Mouse (Mus musculus) left cerebral cortex, adult 18-20 months (tissue): ENCODE data around the gene Scamp3. TPM values are rescaled to one million over a fixed set of nuclear protein-coding genes. Genes with fewer than 3 reads are reported as not detected.

Experiments used
- DNase-seq, 2 experiments: peaks; one replicate each; pipeline ENCODE4 v3.0.0; 2021 to 2022; ENCODE audit warnings: low spot score in 2 of 2, mixed read lengths in 1 of 2
- microRNA-seq, 2 experiments: library from miRNA; unstranded; fragments of <30 nt; microRNA quantifications; one replicate each; pipeline ENCODE4 v1.2.0; 2021
- total RNA-seq, 2 experiments: library from RNA; stranded (reverse); gene quantifications; 2 replicates each; pipeline ENCODE4 v1.2.3; 2021

Scamp3 gene
- total RNA-seq, 2 experiments from 2014 or later: 63.2 to 63.7 TPM

- no peak for DNase-seq
Observed at GRCm38 (mm10) chr3:89225321-89225815, 48.1 kb downstream of the Scamp3 start.

- no peak for DNase-seq
Observed at GRCm38 (mm10) chr3:89225918-89226317, 48.6 kb downstream of the Scamp3 start.

DNA sequence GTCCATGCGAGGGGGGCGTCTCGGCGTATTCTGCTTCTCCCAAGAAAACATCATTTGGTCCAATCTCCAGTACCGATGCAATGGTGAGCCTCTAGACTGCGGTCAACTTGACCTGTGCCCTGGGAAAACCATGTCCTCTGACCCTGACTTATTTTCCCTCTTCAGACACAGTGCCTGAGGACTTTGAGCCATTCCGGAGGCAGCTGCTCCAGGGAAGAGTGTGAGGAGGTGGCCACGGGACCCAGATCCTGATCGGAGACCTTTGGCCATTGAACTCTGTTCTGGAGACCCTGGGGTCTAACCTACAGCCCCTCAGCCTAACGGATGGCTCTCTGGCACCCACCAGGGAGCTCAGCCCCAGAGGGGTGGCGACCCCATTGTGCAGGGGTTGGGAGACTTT is 49.1 kb downstream of the Scamp3 start:
- DNase-seq: no peak

DNA sequence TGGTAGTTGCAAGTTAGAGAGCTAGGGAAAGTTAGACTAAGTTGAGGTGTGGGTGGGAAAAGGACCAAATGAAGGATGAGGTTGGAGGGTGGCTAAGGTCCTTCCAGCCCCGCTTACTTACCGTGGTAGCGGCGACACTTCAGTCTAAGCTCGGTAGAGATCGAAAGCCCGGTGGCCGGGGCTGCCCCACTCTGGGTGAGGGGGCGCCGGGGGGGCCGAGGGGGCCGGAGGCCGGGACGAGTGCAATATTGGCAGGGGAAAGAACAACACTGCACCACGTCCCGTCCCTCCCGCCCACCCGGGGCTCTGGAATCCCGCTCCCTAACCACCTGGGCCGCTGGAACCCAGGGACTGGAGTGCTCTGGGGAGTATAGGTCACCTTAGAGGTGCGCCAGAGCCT is 49.6 kb downstream of the Scamp3 start, which contains the start of gene Mtx1:
TSS of gene Mtx1 (minus strand) at position 189 of the 400 bp plus-strand sequence.
- DNase-seq: no peak

GRCm38 (mm10) chr3:89227307-89228179 is 50.3 kb downstream of the Scamp3 start:
- DNase-seq: peak; percentile 86 to 93

DNA sequence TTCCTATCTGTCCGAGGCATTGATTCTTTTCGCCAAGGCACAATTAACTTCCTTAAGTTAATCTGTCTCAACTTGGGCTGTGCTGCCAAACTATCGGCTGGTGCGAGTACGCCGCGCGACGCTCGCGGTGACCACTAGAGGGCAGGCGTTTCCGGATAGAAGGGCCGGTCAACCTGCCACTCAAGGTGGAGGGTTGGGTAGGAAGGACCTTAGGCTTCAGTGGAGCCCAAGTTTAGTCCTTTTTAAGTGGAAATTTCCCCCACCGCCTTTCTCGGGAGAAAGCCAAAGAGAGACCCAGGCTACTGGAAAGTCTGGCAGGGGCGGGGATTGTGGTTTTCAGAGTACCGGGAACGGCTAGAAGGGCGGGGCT is 50.9 kb downstream of the Scamp3 start:
- DNase-seq: peak; percentile 85 to 87

DNA sequence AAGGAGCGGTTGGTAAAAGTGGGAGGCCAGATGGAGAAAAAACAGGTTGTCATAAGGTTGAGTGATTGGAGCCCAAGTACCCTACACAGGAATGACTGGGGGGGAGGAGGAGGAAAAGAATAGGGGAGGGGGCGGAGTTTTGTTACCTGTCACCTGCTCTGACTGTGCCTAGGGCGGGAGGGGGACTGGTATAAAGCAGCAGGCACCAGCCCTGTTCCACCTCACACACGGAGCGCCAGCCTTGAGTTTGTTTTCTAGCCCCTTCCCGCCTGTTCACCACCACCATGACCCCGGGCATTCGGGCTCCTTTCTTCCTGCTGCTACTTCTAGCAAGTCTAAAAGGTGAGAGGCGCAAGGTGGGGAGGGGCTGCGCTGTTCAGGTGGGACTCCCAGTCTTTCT is 51.6 kb downstream of the Scamp3 start, which contains the start of gene Muc1:
TSS of gene Muc1 (plus strand) at position 222 of the 400 bp plus-strand sequence.
- no peak for DNase-seq

GRCm38 (mm10) chr3:89229276-89229675 is 52.0 kb downstream of the Scamp3 start:
- no peak for DNase-seq

DNA sequence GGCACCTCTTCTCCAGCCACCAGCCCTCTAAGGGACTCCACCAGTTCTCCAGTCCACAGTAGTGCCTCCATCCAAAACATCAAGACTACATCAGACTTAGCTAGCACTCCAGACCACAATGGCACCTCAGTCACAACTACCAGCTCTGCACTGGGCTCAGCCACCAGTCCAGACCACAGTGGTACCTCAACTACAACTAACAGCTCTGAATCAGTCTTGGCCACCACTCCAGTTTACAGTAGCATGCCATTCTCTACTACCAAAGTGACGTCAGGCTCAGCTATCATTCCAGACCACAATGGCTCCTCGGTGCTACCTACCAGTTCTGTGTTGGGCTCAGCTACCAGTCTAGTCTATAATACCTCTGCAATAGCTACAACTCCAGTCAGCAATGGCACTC is 53.3 kb downstream of the Scamp3 start:
- DNase-seq: no peak

DNA sequence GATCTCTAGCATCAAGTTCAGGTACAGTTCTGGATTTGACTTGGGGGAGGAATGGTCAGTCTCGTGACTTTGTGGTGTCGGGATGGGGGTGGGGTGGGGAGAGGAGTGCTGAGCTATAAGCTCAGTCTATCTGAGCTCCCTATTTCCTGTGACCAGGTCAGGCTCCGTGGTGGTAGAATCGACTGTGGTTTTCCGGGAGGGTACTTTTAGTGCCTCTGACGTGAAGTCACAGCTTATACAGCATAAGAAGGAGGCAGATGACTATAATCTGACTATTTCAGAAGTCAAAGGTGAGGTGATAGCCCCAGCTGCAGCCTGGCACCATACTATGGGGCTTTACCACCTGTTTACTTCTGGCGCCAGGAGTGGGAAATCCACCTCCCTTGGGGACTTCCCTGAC is 54.1 kb downstream of the Scamp3 start:
- DNase-seq: no peak

DNA sequence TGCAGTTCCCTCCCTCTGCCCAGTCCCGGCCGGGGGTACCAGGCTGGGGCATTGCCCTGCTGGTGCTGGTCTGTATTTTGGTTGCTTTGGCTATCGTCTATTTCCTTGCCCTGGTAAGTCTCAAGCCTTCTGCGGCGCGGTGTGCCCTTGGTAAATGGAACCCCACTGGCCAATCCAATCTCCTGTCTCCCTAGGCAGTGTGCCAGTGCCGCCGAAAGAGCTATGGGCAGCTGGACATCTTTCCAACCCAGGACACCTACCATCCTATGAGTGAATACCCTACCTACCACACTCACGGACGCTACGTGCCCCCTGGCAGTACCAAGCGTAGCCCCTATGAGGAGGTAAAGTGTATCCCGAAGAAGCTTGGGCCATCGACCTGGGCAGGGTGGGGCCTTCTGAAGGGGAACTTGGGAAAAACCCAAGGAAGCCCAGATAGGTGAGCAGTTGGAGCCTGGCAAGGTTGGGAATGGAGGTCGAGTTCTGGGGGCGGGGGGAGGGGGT is 54.6 kb downstream of the Scamp3 start:
- DNase-seq: no peak

Small RNA genes lying within 50 kb of the gene (microRNA-seq; reads per million reads assigned to microRNA genes)
- 6,610 to 10,586 reads per million in 2 experiments for gene Mir92b

Other genes starting within 250 kb of the Scamp3 start
- 10 to 100 TPM; 90.9 to 92.2 TPM for gene Ash1l, start 226.9 kb upstream of the Scamp3 start, total RNA-seq
- gene Dap3, start 226.3 kb upstream of the Scamp3 start, total RNA-seq: 100 to 1,000 TPM in 1 of 2 experiments, 10 to 100 TPM in 1; 98.4 to 105 TPM
- gene Rusc1, start 84.2 kb upstream of the Scamp3 start, total RNA-seq: 100 to 1,000 TPM; 186 to 198 TPM
- not detected for gene Gm43738, start 76.4 kb upstream of the Scamp3 start, total RNA-seq
- 100 to 1,000 TPM; 110 to 111 TPM for gene Fdps, start 75.5 kb upstream of the Scamp3 start, total RNA-seq
- not detected for gene Pklr, start 41.3 kb upstream of the Scamp3 start, total RNA-seq
- gene Hcn3, start 17.3 kb upstream of the Scamp3 start, total RNA-seq: 10 to 100 TPM; 14.4 to 21.9 TPM
- 10 to 100 TPM; 40.9 to 45.0 TPM for gene Clk2, start 12.7 kb upstream of the Scamp3 start, total RNA-seq
- gene Fam189b, start 5.7 kb downstream of the Scamp3 start, total RNA-seq: 10 to 100 TPM; 48.1 to 58.5 TPM
- 10 to 100 TPM; 61.5 to 64.9 TPM for gene Gba, start 25.5 kb downstream of the Scamp3 start, total RNA-seq
- gene Thbs3, start 37.7 kb downstream of the Scamp3 start, total RNA-seq: 10 to 100 TPM; 16.0 to 19.4 TPM
- gene Mtx1, start 49.6 kb downstream of the Scamp3 start, total RNA-seq: 10 to 100 TPM; 83.2 to 97.1 TPM
- under 1 TPM; 0.45 to 0.63 TPM for gene Muc1, start 51.6 kb downstream of the Scamp3 start, total RNA-seq
- gene Krtcap2, start 68.5 kb downstream of the Scamp3 start, total RNA-seq: 10 to 100 TPM; 66.0 to 67.7 TPM
- gene Trim46, start 68.8 kb downstream of the Scamp3 start, total RNA-seq: 10 to 100 TPM; 76.1 to 77.1 TPM
- 10 to 100 TPM; 56.5 to 56.6 TPM for gene Dpm3, start 81.9 kb downstream of the Scamp3 start, total RNA-seq
- gene Slc50a1, start 93.1 kb downstream of the Scamp3 start, total RNA-seq: 10 to 100 TPM; 35.2 to 35.8 TPM
- 1 to 10 TPM; 5.9 to 8.3 TPM for gene Efna1, start 103.7 kb downstream of the Scamp3 start, total RNA-seq
- 10 to 100 TPM; 58.3 to 60.8 TPM for gene Efna3, start 145.5 kb downstream of the Scamp3 start, total RNA-seq
- gene Efna4, start 160.6 kb downstream of the Scamp3 start, total RNA-seq: under 1 TPM in 1 of 2 experiments, not detected in 1; 0.28 TPM
- 100 to 1,000 TPM in 1 of 2 experiments, 10 to 100 TPM in 1; 99.8 to 102 TPM for gene Adam15, start 172.5 kb downstream of the Scamp3 start, total RNA-seq
- under 1 TPM; 0.19 to 0.42 TPM for gene Dcst2, start 184.5 kb downstream of the Scamp3 start, total RNA-seq
- not detected for gene Dcst1, start 187.8 kb downstream of the Scamp3 start, total RNA-seq
- 10 to 100 TPM; 13.6 to 15.5 TPM for gene Zbtb7b, start 217.3 kb downstream of the Scamp3 start, total RNA-seq
- gene Lenep, start 225.3 kb downstream of the Scamp3 start, total RNA-seq: 1 to 10 TPM; 3.8 to 6.4 TPM
- 10 to 100 TPM; 31.6 to 36.0 TPM for gene Flad1, start 234.4 kb downstream of the Scamp3 start, total RNA-seq
- gene Cks1b, start 240.9 kb downstream of the Scamp3 start, total RNA-seq: 1 to 10 TPM; 2.2 to 2.7 TPM
- gene Shc1, start 241.0 kb downstream of the Scamp3 start, total RNA-seq: 10 to 100 TPM; 15.0 to 15.6 TPM